Mouse (Mus musculus) layer of hippocampus, postnatal 14 days (tissue): ENCODE data around the gene Uhrf2. TPM values are rescaled to one million over a fixed set of nuclear protein-coding genes. Genes with fewer than 3 reads are reported as not detected.
A peak's percentile ranks its signal among the peaks of the same experiment; 100 is the strongest.
"Not testable (repeated sequence)": the region's sequence is repeated elsewhere in the genome, so short reads cannot be mapped to it uniquely, and the experiment has no call there.

Experiments
- DNase-seq, 2 experiments: peaks; one replicate each; pipeline ENCODE4 v3.0.0; 2021 to 2022; ENCODE audit warnings: low spot score in 2 of 2, mixed read lengths in 1 of 2
- long read RNA-seq, 2 experiments: library from polyadenylated mRNA; stranded (forward); transcript quantifications; one replicate each; pipeline ENCODE4 v2.0.0; 2021
- total RNA-seq, 2 experiments: library from RNA; stranded (reverse); gene quantifications; 2 replicates each; pipeline ENCODE4 v1.2.3; 2021

The Uhrf2 gene
- total RNA-seq: 10 to 100 TPM; 50.8 to 55.8 TPM
- long read RNA-seq, experiment 1, transcript Uhrf2-201 (16 exons, 3,536 nt): major isoform, 22 of 30 reads
- long read RNA-seq, experiment 1, partial matches to known transcripts: 1 of 30 reads
- long read RNA-seq, experiment 1, other reads (novel, unspliced or antisense): 7 of 30 reads
- long read RNA-seq, experiment 2, transcript Uhrf2-201 (16 exons, 3,536 nt): major isoform, 23 of 37 reads
- long read RNA-seq, experiment 2, partial matches to known transcripts: 2 of 37 reads
- long read RNA-seq, experiment 2, other reads (novel, unspliced or antisense): 10 of 37 reads

DNA sequence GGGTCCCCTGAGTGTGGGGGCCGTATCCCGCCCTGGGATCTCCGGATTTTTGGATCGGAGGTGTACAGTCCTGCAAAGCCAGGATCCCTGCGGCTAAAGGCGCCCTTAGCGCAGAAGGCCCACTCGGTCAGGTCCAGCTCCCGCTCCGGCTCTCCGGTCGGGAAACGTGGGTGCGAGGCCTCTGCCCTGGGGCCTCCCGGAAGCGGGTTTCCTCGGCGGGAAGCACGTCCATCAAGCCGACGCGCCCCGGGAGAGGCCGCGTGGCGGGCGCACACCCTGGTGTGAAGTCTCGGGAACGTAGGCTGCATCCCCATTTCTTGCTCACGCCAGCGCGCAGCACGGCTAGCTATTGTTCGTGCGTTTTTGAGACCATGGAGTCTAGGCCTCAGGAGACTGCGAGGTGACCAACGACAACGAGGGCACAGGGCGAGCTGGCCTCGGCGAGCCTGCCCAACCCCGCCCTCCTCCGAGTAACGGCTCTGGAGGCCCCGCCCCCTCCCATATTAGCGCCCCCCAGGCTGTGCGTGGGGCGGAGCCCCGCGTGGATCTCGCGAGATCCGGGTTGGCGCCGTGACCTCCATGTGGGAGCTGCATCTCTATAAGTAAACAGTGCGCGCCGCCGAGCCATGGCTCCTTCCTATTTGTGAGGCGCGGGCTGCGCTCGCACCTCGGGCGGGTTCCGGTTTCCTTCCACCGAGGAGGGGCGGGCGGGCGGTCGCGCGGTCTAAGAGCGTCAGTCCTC lies at the start of gene Uhrf2:
Uhrf2 (plus strand) TSS at position 620 of the 742 bp plus-strand sequence.
- peak; percentile 95 to 96 for DNase-seq

DNA sequence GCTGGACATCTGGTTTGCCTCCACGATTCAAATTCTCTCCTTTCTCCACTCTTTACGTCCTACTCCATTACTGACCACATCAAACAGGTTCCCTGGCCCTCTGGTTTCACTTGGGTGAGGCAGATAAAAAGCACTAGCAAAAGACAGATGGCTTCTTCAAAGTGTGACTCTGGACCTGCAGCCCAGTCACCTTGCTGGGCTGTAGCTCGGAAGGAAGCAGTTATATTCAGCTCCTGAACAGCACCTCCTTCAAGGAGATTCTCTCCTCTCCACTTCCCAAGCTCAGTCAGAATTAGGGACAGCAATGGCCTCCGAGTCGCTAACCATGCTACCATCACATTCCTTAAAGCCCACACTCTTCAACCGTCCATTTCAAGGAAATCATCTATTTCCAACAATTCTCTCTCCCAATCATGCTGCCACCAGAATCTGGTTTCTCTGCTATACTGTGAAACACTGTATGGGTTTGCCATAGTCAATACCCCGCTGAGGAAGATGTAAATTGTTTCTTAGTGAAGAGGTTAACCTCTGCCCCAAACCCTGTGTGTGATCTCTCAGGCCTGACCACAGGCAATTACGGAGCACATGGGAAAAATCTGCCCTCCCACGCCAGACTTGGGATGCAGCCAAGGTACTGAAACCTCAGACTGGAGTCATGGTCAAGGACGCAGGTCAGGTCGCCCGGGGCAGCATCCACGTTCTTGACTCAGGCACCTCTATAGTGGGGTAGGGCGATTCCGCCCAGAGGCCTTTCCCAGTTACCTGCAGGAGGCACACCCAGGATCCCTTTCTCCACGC lies 45.9 kb upstream of the Uhrf2 start:
- DNase-seq: no peak

DNA sequence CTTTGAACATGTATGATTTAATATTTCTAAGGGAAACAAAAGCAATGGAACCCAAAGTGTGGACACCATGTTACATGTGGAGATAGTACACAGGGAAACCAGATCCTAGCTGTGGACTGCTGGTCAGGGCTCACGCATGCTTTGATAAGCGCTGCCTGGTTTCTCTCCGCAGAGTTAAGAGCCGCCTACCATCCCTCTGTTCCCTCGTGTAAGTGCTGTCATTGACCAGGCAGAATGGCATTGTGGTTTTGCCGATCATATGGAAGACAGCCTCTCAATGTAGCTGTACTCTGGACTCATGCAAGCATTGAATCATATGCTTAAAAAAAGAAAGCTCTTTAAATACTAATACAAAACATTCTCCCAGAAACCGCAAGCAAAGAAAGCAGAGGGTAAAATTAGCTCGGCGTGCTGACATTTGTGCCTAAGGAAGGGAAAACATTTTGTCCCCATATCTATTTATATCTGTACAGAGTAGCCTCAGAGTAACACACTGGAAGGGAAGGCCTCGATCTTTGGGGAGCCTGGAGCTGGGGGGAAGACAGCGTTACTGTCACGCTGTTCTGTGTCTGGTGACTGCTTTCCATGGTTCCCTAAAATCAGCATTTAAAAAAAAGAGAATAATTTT lies 43.7 kb upstream of the Uhrf2 start:
- no peak for DNase-seq

DNA sequence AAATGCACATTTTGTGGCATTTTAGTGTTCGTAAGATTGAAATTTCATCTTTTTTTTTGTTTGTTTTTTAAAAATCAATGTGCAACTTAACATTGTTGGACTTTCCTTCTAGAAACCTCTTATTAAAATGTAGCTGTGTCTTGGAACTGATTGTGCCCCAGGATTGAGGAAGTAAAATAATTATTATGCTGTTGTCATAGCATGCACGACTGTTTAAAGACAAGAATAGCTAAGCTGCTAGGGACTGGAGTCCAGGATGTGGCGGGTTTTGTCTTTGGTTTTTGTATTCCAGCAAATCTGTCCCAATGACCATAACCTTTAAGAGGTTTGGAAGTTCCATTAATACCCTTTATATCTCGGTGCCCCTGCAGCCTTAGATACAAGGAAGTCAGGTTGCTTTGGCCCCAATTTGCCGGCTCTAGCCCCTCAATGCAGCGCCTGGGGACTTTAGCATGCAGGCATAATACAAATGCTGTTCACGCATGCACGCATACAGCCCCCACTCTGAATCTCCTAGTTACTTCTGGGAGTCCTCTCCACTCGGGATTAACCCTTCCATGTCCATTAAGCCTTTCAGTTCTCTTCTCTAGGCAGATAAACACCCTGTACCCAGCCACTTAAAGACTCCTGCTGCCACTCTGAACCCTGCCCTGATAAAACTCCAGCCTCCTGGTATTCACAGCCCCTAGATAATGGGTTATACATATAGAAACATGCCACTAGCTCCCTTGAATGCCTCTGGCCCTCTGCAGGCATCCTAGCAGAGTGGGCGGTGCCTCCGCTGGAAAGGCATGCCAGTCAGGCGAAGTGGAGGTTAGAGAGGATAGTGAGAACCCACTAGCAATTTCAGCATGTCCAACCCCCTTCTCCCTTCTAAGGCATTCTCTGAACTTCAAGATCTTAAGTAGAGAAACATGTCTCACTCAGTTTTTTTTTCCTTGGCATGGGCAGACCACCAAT lies 29.6 kb upstream of the Uhrf2 start:
- no peak for DNase-seq

DNA sequence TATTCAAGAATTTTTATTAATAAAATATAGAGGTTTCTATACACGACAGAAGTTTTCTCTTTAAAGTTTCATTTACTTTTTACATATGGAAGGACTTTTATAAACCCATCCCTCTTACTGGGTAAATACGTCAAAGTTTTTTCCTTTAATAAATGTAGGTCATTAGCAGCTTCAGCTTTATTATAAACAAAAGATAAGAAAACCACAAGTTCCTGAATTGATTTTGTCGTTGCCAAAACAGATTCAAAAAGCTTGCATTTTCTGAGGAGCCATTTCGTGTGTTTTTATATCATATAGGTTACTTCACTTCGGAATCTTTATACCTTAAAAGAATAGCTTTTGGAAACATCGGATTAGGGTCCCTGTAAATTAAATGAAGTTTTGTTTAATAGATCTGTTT lies 28.8 kb upstream of the Uhrf2 start:
- no peak for DNase-seq

DNA sequence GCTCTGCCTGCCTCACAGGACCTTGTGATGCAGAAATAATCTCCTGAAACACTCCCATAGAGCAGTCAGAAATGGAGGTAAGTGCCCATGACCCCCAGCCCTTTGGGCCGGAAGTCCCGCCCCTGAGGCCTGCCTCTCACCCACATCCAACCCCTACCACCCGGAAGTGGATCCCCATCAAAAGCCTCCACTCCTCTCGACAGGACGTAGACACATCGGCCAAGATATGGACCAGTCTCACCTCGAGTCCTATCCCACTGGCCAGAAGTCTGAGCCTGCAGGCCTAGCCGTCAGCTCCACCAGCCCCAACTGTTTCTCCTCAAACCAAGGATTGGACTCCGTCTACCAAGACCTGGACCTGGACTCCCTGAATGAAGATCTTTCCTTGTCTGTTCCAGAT lies 26.7 kb upstream of the Uhrf2 start, which contains the start of gene Trpd52l3:
Trpd52l3 (plus strand) TSS at position 170 of the 400 bp plus-strand sequence.
- no peak for DNase-seq

DNA sequence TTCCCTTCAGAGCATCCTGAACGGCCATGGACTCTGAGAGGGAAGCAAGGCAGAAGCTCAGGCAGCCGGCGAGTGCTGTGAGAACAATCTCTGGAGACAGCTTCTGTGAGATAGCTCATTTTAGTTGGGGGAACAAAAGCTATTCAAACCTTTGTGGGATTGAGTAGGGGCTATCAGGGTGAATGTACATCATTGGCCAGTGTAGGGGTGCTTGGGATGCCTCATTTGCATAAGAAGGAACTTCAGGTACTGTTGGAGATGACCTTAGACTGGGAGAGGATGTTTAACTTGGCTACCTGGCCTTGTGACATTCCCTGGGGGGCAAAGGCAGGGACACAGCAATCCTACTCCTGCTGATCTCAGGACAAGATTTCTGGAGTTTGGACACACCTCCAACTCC lies 23.9 kb upstream of the Uhrf2 start:
- no peak for DNase-seq

DNA sequence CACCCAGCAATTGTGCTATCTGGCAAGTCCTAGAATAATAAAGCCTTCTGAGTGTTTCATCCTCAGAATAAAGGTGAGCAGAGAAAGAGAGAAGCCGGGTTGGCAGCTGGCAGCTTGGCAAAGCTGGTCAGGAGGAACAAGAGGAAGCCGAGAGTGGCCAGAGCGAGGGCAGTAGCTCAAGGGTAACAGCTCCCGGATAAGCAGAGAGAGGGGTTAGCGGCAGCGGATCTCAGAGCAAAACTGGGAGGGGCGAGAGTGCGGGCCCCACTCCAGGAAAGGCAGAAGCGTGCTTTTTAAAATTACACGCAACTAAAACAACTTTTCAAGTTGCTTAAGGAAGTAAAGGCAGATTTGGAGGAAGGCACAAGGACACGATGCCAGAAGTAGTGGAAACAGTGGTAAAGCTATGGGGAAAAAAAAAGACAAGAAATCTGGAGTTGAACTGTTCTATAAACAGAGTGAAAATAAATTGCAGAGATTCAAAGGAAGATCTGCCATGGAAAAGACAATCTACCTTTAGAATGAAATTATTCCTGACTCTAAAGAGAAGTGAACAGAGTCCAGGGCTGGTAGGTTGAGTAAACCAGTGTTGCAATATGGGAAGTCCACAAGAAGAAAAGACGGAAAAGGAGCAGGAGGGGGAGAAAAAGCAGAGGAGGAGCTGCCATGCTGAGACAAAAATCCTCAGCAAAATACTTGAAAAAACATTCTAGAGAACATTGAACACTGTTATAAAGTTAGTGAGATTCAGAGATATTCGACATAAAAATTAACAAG lies 19.6 kb upstream of the Uhrf2 start:
- DNase-seq: no peak

DNA sequence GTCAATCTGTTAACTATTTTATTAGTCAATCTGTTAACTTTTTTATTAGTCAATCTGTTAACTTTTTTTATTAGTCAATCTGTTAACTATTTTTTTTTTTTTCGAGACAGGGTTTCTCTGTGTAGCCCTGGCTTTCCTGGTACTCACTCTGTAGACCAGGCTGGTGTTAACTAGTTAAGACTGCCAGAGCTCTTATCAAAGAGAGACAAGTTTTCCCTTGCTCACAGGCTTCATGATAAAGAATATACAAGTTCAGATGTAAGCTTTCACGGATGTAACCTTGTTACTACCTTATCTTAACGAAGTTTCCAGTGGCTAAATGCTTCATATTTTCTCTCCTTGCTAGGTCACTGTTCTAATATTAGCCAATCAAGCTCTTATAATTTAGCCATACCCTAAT lies 16.0 kb upstream of the Uhrf2 start:
- DNase-seq: no peak

DNA sequence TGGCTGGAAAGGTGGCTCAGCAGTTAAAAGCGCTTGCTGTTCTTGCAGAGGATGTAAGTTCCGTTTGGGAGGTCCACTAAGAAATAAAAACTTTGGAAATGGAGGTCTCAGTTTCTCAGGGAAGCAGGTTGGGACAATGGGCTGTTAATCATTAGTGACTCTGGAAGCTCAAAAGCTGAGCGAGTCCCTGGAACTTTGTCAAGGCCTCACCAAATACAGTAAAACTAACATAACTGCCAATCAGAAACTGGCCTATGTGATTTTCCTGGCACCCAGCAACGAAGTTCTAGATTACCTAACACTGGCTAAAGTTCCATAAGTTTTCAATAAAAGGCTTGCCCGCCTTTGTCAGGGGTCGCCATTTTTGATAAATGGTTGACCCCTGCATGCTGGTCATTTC lies 14.2 kb upstream of the Uhrf2 start:
- no peak for DNase-seq

DNA sequence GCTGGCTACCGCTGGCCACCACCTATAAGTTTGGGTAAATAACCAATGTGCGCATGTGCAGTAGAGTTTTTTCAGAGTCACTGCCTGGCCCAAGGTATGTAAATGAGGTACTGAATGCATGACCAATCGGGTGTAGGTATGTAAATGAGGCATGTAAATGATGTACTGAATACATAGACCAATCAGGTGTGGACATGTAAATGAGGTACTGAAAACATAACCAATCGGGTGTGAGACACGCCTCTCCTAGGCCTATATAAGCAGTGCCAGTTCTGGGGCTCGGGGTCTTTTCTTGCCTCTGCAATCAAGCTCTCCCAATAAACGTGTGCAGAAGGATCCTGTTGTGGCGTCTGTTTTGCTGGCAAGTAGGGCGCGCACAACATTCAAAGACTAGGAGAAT lies 6.9 kb upstream of the Uhrf2 start:
- DNase-seq: not testable (repeated sequence)

DNA sequence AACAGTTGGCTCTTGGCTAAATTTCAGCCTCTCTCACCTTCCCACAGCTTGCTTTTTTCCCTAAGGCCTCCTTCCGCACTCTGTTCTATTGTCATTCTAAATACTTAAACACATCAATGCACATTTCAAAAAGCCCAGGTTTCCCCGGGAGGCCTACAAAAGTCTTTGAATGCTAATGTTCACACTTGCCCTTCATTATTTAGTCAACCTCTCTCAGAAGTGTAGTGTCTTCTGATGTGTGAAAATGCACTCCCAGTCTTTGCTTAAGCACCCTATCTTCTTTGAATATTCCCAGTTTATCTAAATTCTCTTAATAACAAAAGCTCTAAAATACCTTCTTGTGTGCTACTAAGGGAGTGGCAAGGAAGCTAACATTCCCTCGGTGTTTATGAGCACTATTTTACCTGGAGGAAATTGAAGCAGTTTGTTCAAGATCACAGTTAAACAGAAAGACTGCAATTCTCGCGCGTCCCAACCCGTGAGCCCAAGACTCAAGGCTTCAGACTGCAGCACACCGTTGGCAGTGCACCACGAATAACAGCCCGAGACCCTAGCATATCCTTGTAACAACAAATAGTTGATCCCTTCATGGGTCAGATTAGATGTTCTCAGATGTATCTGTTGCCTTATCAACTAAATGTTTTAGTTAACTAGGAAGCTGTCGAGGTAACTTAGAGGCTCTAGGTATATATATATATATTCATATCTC lies 1.2 kb upstream of the Uhrf2 start:
- DNase-seq: no peak

DNA sequence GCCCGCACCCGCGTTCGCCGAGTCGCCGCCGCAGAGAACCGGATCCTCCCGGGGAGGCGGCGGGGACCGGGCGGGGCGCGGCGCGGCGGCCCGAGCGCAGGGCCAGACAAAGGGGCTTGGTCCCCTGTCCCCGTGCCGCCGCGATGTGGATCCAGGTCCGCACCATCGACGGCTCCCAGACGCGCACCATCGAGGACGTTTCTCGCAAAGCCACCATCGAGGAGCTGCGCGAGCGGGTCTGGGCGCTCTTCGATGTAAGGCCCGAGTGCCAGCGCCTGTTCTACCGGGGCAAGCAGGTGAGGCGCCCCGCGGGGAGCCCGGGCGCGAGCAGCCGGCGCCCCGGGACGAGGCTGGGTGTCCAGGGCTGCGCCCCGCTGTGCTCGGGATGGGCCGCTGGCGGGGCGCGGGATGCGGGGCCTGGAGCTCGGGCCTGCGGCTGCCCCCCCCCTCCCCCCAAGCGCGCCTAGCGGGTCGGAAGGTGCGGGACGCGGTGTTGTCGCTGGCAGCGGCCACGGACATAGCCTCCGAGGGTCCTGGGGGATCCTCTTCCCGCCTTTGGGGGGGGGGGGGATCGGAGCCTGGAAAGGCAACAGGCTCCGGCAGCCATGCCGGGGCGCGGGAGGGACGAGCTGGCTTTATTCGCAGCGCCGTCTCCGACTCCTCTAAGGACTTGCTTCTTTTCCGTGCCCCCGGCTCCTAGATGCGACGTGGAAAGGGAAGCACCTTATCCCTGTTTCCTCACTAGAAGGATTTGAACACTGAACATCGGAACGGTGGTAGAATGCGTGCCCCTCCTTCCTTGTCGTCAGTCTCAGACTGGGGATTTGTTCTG lies 539 bp downstream of the Uhrf2 start:
- no peak for DNase-seq

DNA sequence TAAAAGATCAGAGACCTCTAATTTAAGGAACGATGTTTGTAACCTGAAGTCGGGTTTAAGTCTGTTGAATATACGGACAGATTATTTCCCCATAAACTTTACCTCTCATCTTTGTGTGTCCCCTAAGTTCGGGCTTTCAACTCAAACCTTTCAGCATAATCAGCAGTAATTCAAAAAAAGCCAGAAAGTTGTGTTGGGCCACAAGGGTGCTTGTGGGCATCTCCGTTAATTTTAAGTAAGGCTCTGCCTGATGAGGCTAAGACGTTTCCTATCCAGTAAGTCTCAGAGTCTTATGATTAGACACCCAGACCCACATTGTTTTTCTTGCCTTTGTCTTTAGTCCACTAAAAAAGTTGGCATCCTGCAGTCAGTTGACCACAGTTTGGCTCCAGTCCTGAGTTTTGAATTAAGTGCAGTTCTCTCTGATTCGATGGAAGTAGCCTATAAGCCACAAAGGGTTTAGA lies 1.2 kb downstream of the Uhrf2 start:
- DNase-seq: no peak

DNA sequence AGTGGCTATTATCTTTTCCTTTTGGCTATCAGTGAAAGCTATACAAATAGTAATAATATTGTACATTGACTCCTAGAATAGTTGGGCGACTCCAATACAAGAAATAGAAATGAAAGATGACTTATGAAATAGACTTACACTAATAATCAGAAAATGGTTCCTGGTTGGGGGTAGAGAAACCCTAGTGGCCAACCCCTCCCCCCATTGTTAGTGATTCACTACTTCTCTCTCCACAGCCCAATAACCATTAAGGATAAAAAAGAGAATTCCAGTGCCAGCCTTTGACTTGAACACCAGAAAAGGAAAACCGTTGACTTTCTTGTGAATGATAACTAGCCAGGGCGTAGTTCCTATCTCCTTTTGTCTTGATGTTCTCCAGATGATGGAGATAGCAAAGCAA lies 1.9 kb downstream of the Uhrf2 start:
- DNase-seq: no peak

DNA sequence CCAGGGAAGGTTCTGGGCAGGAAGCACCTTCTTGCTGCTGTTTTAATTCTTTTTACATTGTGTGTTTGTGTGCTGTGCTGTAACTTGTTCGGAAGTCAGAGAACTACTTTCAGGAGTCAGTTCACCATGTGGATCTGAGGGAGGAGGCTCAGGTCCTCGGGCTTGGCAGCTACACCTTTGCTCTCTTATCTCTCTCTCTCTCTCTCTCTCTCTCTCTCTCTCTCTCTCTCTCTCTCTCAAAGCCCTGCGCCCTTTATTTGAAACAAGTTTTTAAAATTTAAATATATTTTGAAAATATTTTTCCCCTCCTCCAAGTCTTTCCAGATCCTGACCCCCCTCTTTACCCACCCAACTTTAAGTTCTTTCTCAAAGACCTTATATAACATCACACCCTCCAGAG lies 5.0 kb downstream of the Uhrf2 start:
- no peak for DNase-seq

DNA sequence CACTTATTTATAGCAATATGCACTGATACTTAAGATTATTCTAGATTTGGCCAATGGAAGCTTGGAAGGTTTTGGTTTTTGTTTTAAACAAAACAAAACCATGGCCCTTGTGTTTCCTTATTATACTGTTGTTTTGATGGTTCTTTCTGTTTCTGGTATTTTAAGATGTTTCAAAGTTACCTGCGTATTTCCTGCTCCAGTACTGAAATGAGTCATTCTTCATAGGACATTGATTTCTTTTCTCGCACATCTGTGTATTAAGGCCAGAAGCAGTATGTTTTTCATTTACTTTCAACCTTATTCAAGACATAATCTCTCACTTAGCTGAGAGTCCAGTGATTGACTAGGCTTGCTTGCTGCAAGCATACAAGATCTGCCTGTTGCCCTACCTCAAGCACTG lies 13.4 kb downstream of the Uhrf2 start:
- DNase-seq: no peak

DNA sequence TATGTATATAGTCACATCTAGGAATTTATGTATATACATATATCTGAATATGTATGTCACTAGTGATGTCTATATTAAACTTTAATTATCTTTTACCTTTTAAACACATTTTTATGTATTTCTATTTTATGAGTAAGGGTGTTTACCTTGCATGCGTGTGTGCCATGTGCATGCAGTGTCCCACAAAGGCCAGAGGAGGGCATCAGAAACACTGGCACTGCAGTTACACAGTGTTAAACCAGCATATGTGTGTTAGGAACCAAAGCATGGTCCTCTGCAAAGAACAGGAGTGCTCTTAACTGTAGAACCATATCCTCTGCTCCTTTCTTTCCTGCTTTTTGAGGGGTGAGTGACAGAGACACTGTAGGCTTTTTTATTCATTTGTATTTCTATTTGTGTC lies 14.3 kb downstream of the Uhrf2 start:
- no peak for DNase-seq
